Mouse (Mus musculus): ENCODE measurements around the gene Aimp2. TPM values are rescaled to one million over a fixed set of nuclear protein-coding genes. Genes with fewer than 3 reads are reported as not detected.

Aimp2 gene
- polyA plus RNA-seq, 1 experiment from 2014 or later = 111 TPM

- no peaks in the 10 kb centered on the region; the same call in none of the 2 replicates for H3K36me3 ChIP-seq (replicated peaks; ENCODE audit: control insufficient read depth, insufficient read depth, low read depth, low read length)
- DNase-seq (ENCODE audit: low spot score) = no peak
- 85% methylated on average over 5 of the region's 5 CpGs for WGBS
These were observed 16.3 kb downstream of the Aimp2 start for GRCm38 (mm10) chr5:143893396-143893795.

GRCm38 (mm10) chr5:143892255-143892886 lies 17.3 kb downstream of the Aimp2 start:
- 79% methylated on average over 9 of the region's 9 CpGs for WGBS
- ATAC-seq (replicated peaks; ENCODE audit: insufficient number of reproducible peaks, low FRiP score, low TSS enrichment, low read depth) = no peak
- no peaks in the 10 kb centered on the region; the same call in none of the 2 replicates for H3K36me3 ChIP-seq (replicated peaks; ENCODE audit: control insufficient read depth, insufficient read depth, low read depth, low read length)

More at GRCm38 (mm10) chr5:143893396-143893795, 16.3 kb downstream of the Aimp2 start:
- H3K27ac ChIP-seq (replicated peaks; ENCODE audit: low read depth, low read length) = no peak overlapping the region
- H3K4me2 ChIP-seq (ENCODE audit: low read depth, low read length) = no peak overlapping the region
- no peak overlapping the region for H3K9ac ChIP-seq (replicated peaks; ENCODE audit: low read length)
- no peaks in the 10 kb centered on the region for H3K27me3 ChIP-seq (ENCODE audit: control insufficient read depth, insufficient read depth, low read length)
- no peak for ATAC-seq (replicated peaks; ENCODE audit: insufficient number of reproducible peaks, low FRiP score, low TSS enrichment, low read depth)
- H3K4me3 ChIP-seq (ENCODE audit: low read depth, low read length) = no peak overlapping the region
- H3K9me3 ChIP-seq (replicated peaks; ENCODE audit: control insufficient read depth, low read length) = no peaks in the 10 kb centered on the region
- H3K4me1 ChIP-seq (ENCODE audit: control insufficient read depth, insufficient read depth, low read length) = no peaks in the 10 kb centered on the region

GRCm38 (mm10) chr5:143890741-143891140 lies 18.9 kb downstream of the Aimp2 start:
- WGBS = 79% methylated on average over 6 of the region's 6 CpGs
- H3K9ac ChIP-seq (replicated peaks; ENCODE audit: low read length) = no peak overlapping the region
- H3K27me3 ChIP-seq (ENCODE audit: control insufficient read depth, insufficient read depth, low read length) = no peaks in the 10 kb centered on the region
- H3K27ac ChIP-seq (replicated peaks; ENCODE audit: low read depth, low read length) = no peak overlapping the region
- H3K9me3 ChIP-seq (replicated peaks; ENCODE audit: control insufficient read depth, low read length) = no peaks in the 10 kb centered on the region; the same call in 1 of the 2 replicates
- H3K4me1 ChIP-seq (ENCODE audit: control insufficient read depth, insufficient read depth, low read length) = no peaks in the 10 kb centered on the region
- peaks cover 5% of the 10 kb centered on the region for H3K36me3 ChIP-seq (replicated peaks; ENCODE audit: control insufficient read depth, insufficient read depth, low read depth, low read length)
- H3K4me3 ChIP-seq (ENCODE audit: low read depth, low read length) = no peak overlapping the region
- DNase-seq (ENCODE audit: low spot score) (no peak), ATAC-seq (replicated peaks; ENCODE audit: insufficient number of reproducible peaks, low FRiP score, low TSS enrichment, low read depth) (no peak)
- no peak overlapping the region for H3K4me2 ChIP-seq (ENCODE audit: low read depth, low read length)

More at GRCm38 (mm10) chr5:143892255-143892886, 17.3 kb downstream of the Aimp2 start:
- Histone ChIP-seq H3K4me3 (ENCODE audit: low read depth, low read length) (no peak overlapping the region), H3K9me3 (replicated peaks; ENCODE audit: control insufficient read depth, low read length) (no peaks in the 10 kb centered on the region), H3K27ac (replicated peaks; ENCODE audit: low read depth, low read length) (no peak overlapping the region), H3K4me2 (ENCODE audit: low read depth, low read length) (no peak overlapping the region), H3K27me3 (ENCODE audit: control insufficient read depth, insufficient read depth, low read length) (no peaks in the 10 kb centered on the region), H3K9ac (replicated peaks; ENCODE audit: low read length) (no peak overlapping the region), H3K4me1 (ENCODE audit: control insufficient read depth, insufficient read depth, low read length) (no peaks in the 10 kb centered on the region)
- no peak for DNase-seq (ENCODE audit: low spot score)

DNA sequence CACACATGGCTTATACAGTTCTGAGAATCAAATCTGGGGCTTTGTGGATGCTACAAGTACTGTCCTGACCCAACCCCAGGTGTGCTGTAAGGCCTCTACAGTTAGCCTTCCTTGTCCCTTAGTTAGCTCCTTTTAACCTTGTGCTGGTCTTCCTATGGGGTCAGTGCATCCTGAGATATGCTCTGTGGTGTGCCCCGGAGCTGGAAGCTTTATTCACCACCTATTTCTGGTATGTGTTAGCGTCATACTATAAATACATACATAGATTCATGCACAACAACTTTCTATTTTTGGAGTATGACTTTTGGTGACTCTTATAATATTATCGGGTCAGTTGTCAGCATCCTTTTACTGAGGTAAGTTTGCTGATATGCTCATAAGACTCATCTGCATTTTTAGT lies 24.4 kb downstream of the Aimp2 start:
- H3K27me3 ChIP-seq (ENCODE audit: control insufficient read depth, insufficient read depth, low read length) = no peaks in the 10 kb centered on the region
- DNase-seq (ENCODE audit: low spot score) = no peak
- peaks cover 14% of the 10 kb centered on the region for H3K36me3 ChIP-seq (replicated peaks; ENCODE audit: control insufficient read depth, insufficient read depth, low read depth, low read length)
- no peak overlapping the region for H3K9ac ChIP-seq (replicated peaks; ENCODE audit: low read length)
- H3K27ac ChIP-seq (replicated peaks; ENCODE audit: low read depth, low read length) = no peak overlapping the region
- no peak for ATAC-seq (replicated peaks; ENCODE audit: insufficient number of reproducible peaks, low FRiP score, low TSS enrichment, low read depth)
- H3K4me3 ChIP-seq (ENCODE audit: low read depth, low read length) = no peak overlapping the region
- no peak overlapping the region for H3K4me2 ChIP-seq (ENCODE audit: low read depth, low read length)
- no peaks in the 10 kb centered on the region; the same call in 1 of the 2 replicates for H3K9me3 ChIP-seq (replicated peaks; ENCODE audit: control insufficient read depth, low read length)
- 94% methylated on average over 3 of the region's 3 CpGs for WGBS
- H3K4me1 ChIP-seq (ENCODE audit: control insufficient read depth, insufficient read depth, low read length) = no peaks in the 10 kb centered on the region

DNA sequence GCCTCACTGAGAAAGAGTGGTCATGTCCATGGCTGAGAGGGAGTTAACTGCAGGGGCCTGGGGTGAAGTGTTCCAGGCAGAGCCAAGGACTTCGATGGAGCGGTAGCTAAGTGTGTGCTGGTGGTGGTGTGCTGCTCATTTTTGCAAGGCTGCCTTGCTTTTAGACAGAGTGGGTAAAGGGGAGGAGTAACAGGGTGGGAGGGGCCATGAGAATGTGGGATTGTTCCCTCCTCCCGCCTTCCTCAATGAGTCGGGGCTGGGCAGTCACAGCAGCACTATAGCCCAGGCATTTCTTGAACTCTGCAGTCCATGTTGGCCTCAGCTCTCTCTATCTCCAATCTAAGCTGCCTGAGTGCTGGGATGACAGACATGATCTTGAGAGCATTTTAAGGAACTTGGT lies 35.1 kb downstream of the Aimp2 start:
- Histone ChIP-seq H3K4me2 (ENCODE audit: low read depth, low read length) (no peak overlapping the region), H3K4me1 (ENCODE audit: control insufficient read depth, insufficient read depth, low read length) (no peaks in the 10 kb centered on the region), H3K27ac (replicated peaks; ENCODE audit: low read depth, low read length) (no peak overlapping the region), H3K9me3 (replicated peaks; ENCODE audit: control insufficient read depth, low read length) (no peaks in the 10 kb centered on the region), H3K9ac (replicated peaks; ENCODE audit: low read length) (no peak overlapping the region), H3K36me3 (replicated peaks; ENCODE audit: control insufficient read depth, insufficient read depth, low read depth, low read length) (peaks cover 4% of the 10 kb centered on the region; the same call in 1 of the 2 replicates), H3K4me3 (ENCODE audit: low read depth, low read length) (no peak overlapping the region), H3K27me3 (ENCODE audit: control insufficient read depth, insufficient read depth, low read length) (no peaks in the 10 kb centered on the region)
- 74% methylated on average over 4 of the region's 4 CpGs for WGBS
- ATAC-seq (replicated peaks; ENCODE audit: insufficient number of reproducible peaks, low FRiP score, low TSS enrichment, low read depth) (no peak), DNase-seq (ENCODE audit: low spot score) (no peak)

- WGBS = 89% methylated on average over 11 of the region's 11 CpGs
- H3K36me3 ChIP-seq (replicated peaks; ENCODE audit: control insufficient read depth, insufficient read depth, low read depth, low read length) = peaks cover 4% of the 10 kb centered on the region; the same call in 1 of the 2 replicates
- no peak for ATAC-seq (replicated peaks; ENCODE audit: insufficient number of reproducible peaks, low FRiP score, low TSS enrichment, low read depth)
These were observed 38.0 kb downstream of the Aimp2 start for GRCm38 (mm10) chr5:143871547-143872169.

More at GRCm38 (mm10) chr5:143871547-143872169, 38.0 kb downstream of the Aimp2 start:
- H3K9me3 ChIP-seq (replicated peaks; ENCODE audit: control insufficient read depth, low read length) = no peaks in the 10 kb centered on the region
- H3K27ac ChIP-seq (replicated peaks; ENCODE audit: low read depth, low read length) = no peak overlapping the region
- no peaks in the 10 kb centered on the region for H3K27me3 ChIP-seq (ENCODE audit: control insufficient read depth, insufficient read depth, low read length)
- H3K4me3 ChIP-seq (ENCODE audit: low read depth, low read length) = no peak overlapping the region
- DNase-seq (ENCODE audit: low spot score) = no peak
- H3K4me2 ChIP-seq (ENCODE audit: low read depth, low read length) = no peak overlapping the region
- no peaks in the 10 kb centered on the region for H3K4me1 ChIP-seq (ENCODE audit: control insufficient read depth, insufficient read depth, low read length)
- no peak overlapping the region for H3K9ac ChIP-seq (replicated peaks; ENCODE audit: low read length)

Other genes starting within 250 kb of the Aimp2 start
- gene Usp42, start 177.6 kb downstream of the Aimp2 start, polyA plus RNA-seq (2014; fragmentation: Nextera tagmentation; extraction: Ambion mirVana) = 27.8 and 31.0 TPM in 2 replicates
- gene Eif2ak1, start 92.1 kb downstream of the Aimp2 start, polyA plus RNA-seq (2014; fragmentation: Nextera tagmentation; extraction: Ambion mirVana) = 54.2 and 56.4 TPM in 2 replicates
- gene Ankrd61, start 12.2 kb downstream of the Aimp2 start, polyA plus RNA-seq (2014; fragmentation: Nextera tagmentation; extraction: Ambion mirVana) = 0.22 TPM in 1 of 2 replicates, not detected in the other
- 34.3 and 40.0 TPM in 2 replicates for gene Pms2, start 117 bp upstream of the Aimp2 start, polyA plus RNA-seq (2014; fragmentation: Nextera tagmentation; extraction: Ambion mirVana)
- gene Gm42421, start 18.3 kb upstream of the Aimp2 start, polyA plus RNA-seq (2014; fragmentation: Nextera tagmentation; extraction: Ambion mirVana) = 0.53 and 0.81 TPM in 2 replicates
- gene Rsph10b, start 23.2 kb upstream of the Aimp2 start, polyA plus RNA-seq (2014; fragmentation: Nextera tagmentation; extraction: Ambion mirVana) = 0.42 and 1.2 TPM in 2 replicates
- gene Ccz1, start 105.0 kb upstream of the Aimp2 start, polyA plus RNA-seq (2014; fragmentation: Nextera tagmentation; extraction: Ambion mirVana) = 110 and 117 TPM in 2 replicates
- not detected in 2 replicates for gene Ocm, start 116.8 kb upstream of the Aimp2 start, polyA plus RNA-seq (2014; fragmentation: Nextera tagmentation; extraction: Ambion mirVana)
- gene Lmtk2, start 190.6 kb upstream of the Aimp2 start, polyA plus RNA-seq (2014; fragmentation: Nextera tagmentation; extraction: Ambion mirVana) = 3.7 and 4.5 TPM in 2 replicates

All from embryonic facial prominence, embryonic 11.5 days (tissue).